Mouse (Mus musculus) hindlimb bud, embryonic 11.5 days (tissue): ENCODE measurements at regions not wholly inside any gene's neighbourhood (a gene's known extent, or its start where the extent isn't known, plus 50 kb on each side); places are given as distances from the start of the nearest gene placed in this dataset.
A peak's percentile ranks its signal among the peaks of the same experiment; 100 is the strongest.
"Not testable (repeated sequence)": the region's sequence is repeated elsewhere in the genome, so short reads cannot be mapped to it uniquely, and the experiment has no call there.

Experiments
- DNase-seq: peaks from one replicate; pipeline ENCODE4 v3.0.0-alpha.2; 2012; ENCODE audit warnings: low read depth, low spot score; ENCODE audit errors: extremely low spot score

- no peak for DNase-seq
Observed at GRCm38 (mm10) chr12:43326714-43327334, 883.3 kb downstream of the Dnajb9 start.

GRCm38 (mm10) chr12:43310293-43310692 is 899.8 kb downstream of the Dnajb9 start:
- no peak for DNase-seq

- DNase-seq = no peak
Observed at GRCm38 (mm10) chr12:43306502-43307051, 903.5 kb downstream of the Dnajb9 start.

GRCm38 (mm10) chr12:43300504-43300903 is 909.6 kb downstream of the Dnajb9 start:
- DNase-seq = no peak

- no peak for DNase-seq
Observed at GRCm38 (mm10) chr12:43280442-43280841, 929.7 kb downstream of the Dnajb9 start.

- no peak for DNase-seq
Observed at GRCm38 (mm10) chr12:43265016-43265415, 945.1 kb downstream of the Dnajb9 start.

GRCm38 (mm10) chr12:43263845-43264244 is 946.3 kb downstream of the Dnajb9 start:
- DNase-seq = no peak

GRCm38 (mm10) chr12:43225950-43226349 is 984.2 kb downstream of the Dnajb9 start:
- no peak for DNase-seq

GRCm38 (mm10) chr12:43223768-43224435 is 986.2 kb downstream of the Dnajb9 start:
- no peak for DNase-seq

GRCm38 (mm10) chr12:43212341-43212740 is 997.8 kb downstream of the Dnajb9 start:
- DNase-seq = not testable (repeated sequence)

- DNase-seq = peak; percentile 33
Observed at GRCm38 (mm10) chr12:43204589-43204988, 1005.5 kb downstream of the Dnajb9 start.
